Mouse (Mus musculus) lung, adult 2 months (tissue): Measurements from ENCODE around the gene Dcaf12. TPM values are rescaled to one million over a fixed set of nuclear protein-coding genes. Genes with fewer than 3 reads are reported as not detected.

ENCODE experiments used
- DNase-seq: peaks from one replicate; pipeline ENCODE4 v3.0.0; 2022
- H3K4me1 ChIP-seq: fragments of 200-500 bp; 2 replicates; pipeline ENCODE4 v1.6.1; 2011; ENCODE audit warnings: low read length; ENCODE audit not compliant: control insufficient read depth, insufficient read depth
- H3K4me3 ChIP-seq: fragments of 200-500 bp; replicated peaks from 2 replicates; pipeline ENCODE3; 2011; ENCODE audit warnings: low read depth, mild to moderate bottlenecking, control low read depth, low read length; ENCODE audit errors: extremely low read depth
- CTCF ChIP-seq: fragments of 200-500 bp; IDR thresholded peaks from 2 replicates; pipeline ENCODE4 v1.5.1; 2011; ENCODE audit warnings: mild to moderate bottlenecking, low read length, control low read depth; ENCODE audit not compliant: insufficient read depth
- POLR2A ChIP-seq: fragments of 200-500 bp; IDR thresholded peaks from 2 replicates; pipeline ENCODE4 v1.6.1; 2011; ENCODE audit warnings: low read depth, mild to moderate bottlenecking, control low read depth, low read length, borderline replicate concordance; ENCODE audit errors: extremely low read depth
- WGBS: fragments of 180-500 bp; shearing (Covaris S2); methylation state at CpG from one replicate; pipeline ENCODE4 v1.1.7; 2018; 5-methylcytosine and 5-hydroxymethylcytosine counted together
- polyA plus RNA-seq: library from polyadenylated mRNA; depleted of rRNA; stranded (reverse); fragments of >200 nt; gene quantifications from 2 replicates; pipeline ENCODE4 v1.2.3, GENCODE M21; 2012

Gene Dcaf12
- polyA plus RNA-seq, 1 experiment = 28.3 TPM

- TF ChIP-seq POLR2A = no peak
- TF ChIP-seq CTCF = no peak
- no peak for DNase-seq
- H3K4me3 ChIP-seq = no peak overlapping the region
- 25% methylated on average over 5 of the region's 5 CpGs for WGBS
- no peaks in the 10 kb centered on the region; the same call in none of the 2 replicates for H3K4me1 ChIP-seq
These were observed 33.1 kb upstream of the Dcaf12 start for GRCm38 (mm10) chr4:41347839-41348238.

GRCm38 (mm10) chr4:41346011-41346410, 31.3 kb upstream of the Dcaf12 start:
- WGBS = 48% methylated on average over 2 of the region's 2 CpGs
- Histone ChIP-seq H3K4me3 (no peak overlapping the region), H3K4me1 (no peaks in the 10 kb centered on the region; the same call in none of the 2 replicates)
- DNase-seq = no peak
- TF ChIP-seq CTCF (no peak), POLR2A (no peak)

- Histone ChIP-seq H3K4me3 (no peak overlapping the region), H3K4me1 (no peaks in the 10 kb centered on the region)
- no peak for TF ChIP-seq POLR2A
- no peak for TF ChIP-seq CTCF
- no peak for DNase-seq
- 73% methylated on average over 11 of the region's 11 CpGs for WGBS
These were observed 26.3 kb upstream of the Dcaf12 start for GRCm38 (mm10) chr4:41340912-41341550.

DNA sequence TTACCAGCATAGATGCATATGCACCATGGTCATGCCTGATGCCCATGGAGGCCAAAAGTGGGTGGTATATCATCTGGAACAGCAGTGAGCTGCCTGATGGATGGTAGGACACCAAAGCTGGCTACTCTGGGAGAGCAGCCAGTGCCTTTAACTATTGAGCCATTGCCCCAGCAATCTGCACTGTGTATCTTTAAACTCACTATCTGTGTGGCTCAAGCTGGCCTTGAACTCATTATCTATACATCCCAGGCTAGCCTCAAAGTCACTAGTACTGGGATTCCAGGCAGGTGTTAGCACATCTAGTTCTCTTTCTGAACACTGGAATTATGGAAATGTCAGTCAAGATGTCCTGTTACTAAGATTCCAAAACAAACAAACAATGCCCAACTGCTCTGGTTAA, 21.9 kb upstream of the Dcaf12 start:
- H3K4me1 ChIP-seq = no peaks in the 10 kb centered on the region
- H3K4me3 ChIP-seq = no peak overlapping the region
- TF ChIP-seq CTCF (no peak), POLR2A (no peak)
- DNase-seq = no peak

- 88% methylated on average over 9 of the region's 9 CpGs for WGBS
These were observed 17.2 kb upstream of the Dcaf12 start for GRCm38 (mm10) chr4:41331698-41332421.

DNA sequence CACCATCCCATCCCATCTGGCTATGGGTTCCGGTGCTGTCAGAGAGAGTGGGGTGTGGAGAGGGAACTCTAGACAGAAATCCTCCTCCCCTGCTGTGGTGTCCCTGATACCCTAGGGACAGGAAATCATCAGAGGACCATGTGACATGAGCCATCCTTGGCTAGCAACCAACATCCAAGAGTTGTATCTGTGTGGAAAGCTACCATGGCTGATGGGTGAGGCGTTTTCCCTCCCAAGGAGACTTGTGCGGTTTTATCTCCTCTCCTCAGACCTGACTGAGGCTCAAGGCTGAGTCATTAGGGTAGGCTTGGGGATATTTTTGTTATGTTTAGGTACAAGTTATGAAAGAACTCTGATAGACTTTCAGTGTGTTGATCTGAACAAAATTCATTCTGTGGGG, 16.4 kb upstream of the Dcaf12 start:
- no peak for DNase-seq
- H3K4me3 ChIP-seq = no peak overlapping the region
- no peaks in the 10 kb centered on the region for H3K4me1 ChIP-seq
- 55% methylated on average over 3 of the region's 3 CpGs for WGBS
- TF ChIP-seq CTCF = no peak
- no peak for TF ChIP-seq POLR2A

More at GRCm38 (mm10) chr4:41331698-41332421, 17.2 kb upstream of the Dcaf12 start:
- TF ChIP-seq POLR2A (no peak), CTCF (no peak)
- no peak overlapping the region for H3K4me3 ChIP-seq
- no peak for DNase-seq
- H3K4me1 ChIP-seq = no peaks in the 10 kb centered on the region

DNA sequence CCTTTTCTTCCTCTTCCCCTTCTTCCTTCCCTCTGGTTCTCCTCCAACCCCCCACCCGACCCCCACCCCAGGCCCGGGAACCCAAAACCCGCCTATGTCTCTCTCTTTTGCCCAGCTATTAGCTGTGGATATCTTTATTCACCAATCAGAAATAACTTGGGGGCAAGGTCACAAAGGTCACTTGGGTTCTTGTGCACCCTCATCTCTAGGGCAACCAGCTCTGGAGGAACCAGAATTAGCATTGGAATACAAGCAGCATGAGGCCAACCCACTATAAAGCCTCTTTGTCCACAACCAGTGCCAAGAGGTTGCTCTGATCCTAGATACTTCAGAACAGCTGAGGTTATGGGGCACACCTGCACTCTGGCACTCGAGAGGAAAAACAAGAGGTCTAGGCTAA, 14.8 kb upstream of the Dcaf12 start:
- no peak for DNase-seq
- H3K4me3 ChIP-seq = no peak overlapping the region
- 65% methylated on average over 4 of the region's 4 CpGs for WGBS
- no peaks in the 10 kb centered on the region for H3K4me1 ChIP-seq
- TF ChIP-seq CTCF (no peak), POLR2A (no peak)

DNA sequence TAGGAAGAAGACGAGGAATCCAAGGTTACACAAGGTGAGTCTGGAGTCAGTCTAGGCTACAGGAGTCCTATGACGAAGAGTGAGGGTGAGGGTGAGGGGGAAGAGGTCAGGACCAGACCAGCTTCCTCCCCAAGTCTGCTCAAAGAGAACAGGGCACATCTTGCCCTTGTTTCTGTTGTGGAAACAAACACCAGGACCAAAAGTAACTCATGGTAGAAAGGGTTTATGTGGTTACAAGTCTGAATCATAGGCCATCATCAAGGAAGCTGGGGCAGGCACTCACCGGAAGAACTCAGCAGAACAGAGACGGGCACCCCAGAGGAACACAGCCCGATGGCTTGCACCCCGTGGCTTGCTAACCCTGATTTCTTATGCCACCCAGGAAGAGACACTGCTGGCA, 12.2 kb upstream of the Dcaf12 start:
- no peak for TF ChIP-seq POLR2A
- TF ChIP-seq CTCF = no peak
- Histone ChIP-seq H3K4me1 (no peaks in the 10 kb centered on the region), H3K4me3 (no peak overlapping the region)
- no peak for DNase-seq
- WGBS = 86% methylated on average over 6 of the region's 6 CpGs

DNA sequence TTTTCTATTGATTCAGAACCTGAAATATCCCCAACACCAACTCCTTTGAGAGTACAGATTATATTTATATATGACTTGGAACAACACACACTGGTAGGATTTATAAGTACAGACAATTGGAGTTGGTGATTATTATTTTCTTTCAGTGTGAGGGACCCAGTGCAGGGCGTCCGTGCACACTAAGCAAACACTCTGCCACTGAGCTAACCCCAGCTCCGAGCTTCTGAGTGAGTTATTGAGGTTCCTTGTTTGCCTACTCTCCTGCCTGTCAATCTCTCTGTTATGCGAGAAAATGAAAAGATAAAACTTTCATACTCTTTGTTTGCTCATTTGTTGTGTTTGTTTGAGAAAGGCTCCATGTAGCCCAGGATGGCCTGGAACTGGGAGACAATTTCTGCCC, 6.3 kb upstream of the Dcaf12 start:
- no peak overlapping the region for H3K4me3 ChIP-seq
- TF ChIP-seq CTCF (no peak), POLR2A (no peak)
- DNase-seq = no peak
- no peaks in the 10 kb centered on the region for H3K4me1 ChIP-seq
- WGBS = 54% methylated on average over 4 of the region's 4 CpGs

GRCm38 (mm10) chr4:41318267-41318666, 3.6 kb upstream of the Dcaf12 start:
- WGBS = 47% methylated on average over 5 of the region's 5 CpGs
- peaks cover under 1% of the 10 kb centered on the region; the same call in 1 of the 2 replicates for H3K4me1 ChIP-seq
- no peak for TF ChIP-seq CTCF
- no peak for TF ChIP-seq POLR2A
- H3K4me3 ChIP-seq = no peak overlapping the region
- no peak for DNase-seq
